Mouse (Mus musculus) liver, embryonic 16.5 days (tissue): ENCODE data around the gene Gm10570. TPM values are rescaled to one million over a fixed set of nuclear protein-coding genes. Genes with fewer than 3 reads are reported as not detected.

Experiments used
- ATAC-seq: fragments of 200-750 bp; cut with Nextera tagmentation; 2 replicates; pipeline ENCODE4 v1.8.0; 2017; ENCODE audit warnings: low read depth, mild to moderate bottlenecking, moderate number of reproducible peaks, moderate library complexity
- H3K27ac ChIP-seq: fragments of 300-500 bp; sonication (generic); 2 replicates; pipeline ENCODE4 v1.5.1; 2014; ENCODE audit warnings: mild to moderate bottlenecking, low read length
- H3K27me3 ChIP-seq: fragments of 300-500 bp; sonication (generic); 2 replicates; pipeline ENCODE4 v1.6.1; 2014; ENCODE audit warnings: low read depth, low read length, mixed read lengths; ENCODE audit not compliant: control insufficient read depth, insufficient read depth
- H3K36me3 ChIP-seq: fragments of 300-500 bp; sonication (generic); 2 replicates; pipeline ENCODE4 v1.6.1; 2014; ENCODE audit warnings: mild to moderate bottlenecking; ENCODE audit not compliant: control insufficient read depth, insufficient read depth
- H3K4me1 ChIP-seq: fragments of 300-500 bp; sonication (generic); 2 replicates; pipeline ENCODE4 v1.6.1; 2014; ENCODE audit warnings: low read depth, low read length, mixed read lengths; ENCODE audit not compliant: control insufficient read depth
- H3K4me2 ChIP-seq: fragments of 300-500 bp; sonication (generic); 2 replicates; pipeline ENCODE4 v1.6.1; 2014; ENCODE audit warnings: low read depth, low read length, mixed read lengths
- H3K4me3 ChIP-seq: fragments of 300-500 bp; sonication (generic); 2 replicates; pipeline ENCODE4 v1.5.1; 2014; ENCODE audit warnings: low read depth, mild to moderate bottlenecking, low read length
- H3K9ac ChIP-seq: fragments of 300-500 bp; sonication (generic); 2 replicates; pipeline ENCODE4 v1.6.1; 2014; ENCODE audit warnings: low read depth, low read length
- H3K9me3 ChIP-seq: fragments of 300-500 bp; sonication (generic); replicated peaks from 2 replicates; pipeline ENCODE4 v1.6.1; 2016; ENCODE audit warnings: low read length; ENCODE audit not compliant: control insufficient read depth
- WGBS: fragments of 180-500 bp; shearing (Covaris S2); extraction: QIAGEN DNeasy Blood & Tissue Kit; methylation state at CpG from one replicate; pipeline ENCODE4 v1.1.7; 2014; ENCODE audit not compliant: insufficient replicate concordance; 5-methylcytosine and 5-hydroxymethylcytosine counted together
- polyA plus RNA-seq: library from polyadenylated mRNA; unstranded; fragments of >200 nt; fragmentation: Nextera tagmentation; extraction: Ambion mirVana; gene quantifications from 2 replicates; pipeline ENCODE4 v1.2.1, GENCODE M21; 2015

The Gm10570 gene
- polyA plus RNA-seq, 1 experiment from 2014 or later, result not detected

- no peaks in the 10 kb centered on the region for H3K9me3 ChIP-seq
- H3K4me3 ChIP-seq, result no peak overlapping the region
- no peak overlapping the region for H3K27ac ChIP-seq
- 15% methylated on average over 9 of the region's 9 CpGs for WGBS
- no peaks in the 10 kb centered on the region for H3K4me1 ChIP-seq
- peaks cover 27% of the 10 kb centered on the region for H3K27me3 ChIP-seq
- H3K9ac ChIP-seq, result no peak overlapping the region
- ATAC-seq, result no peak
- H3K4me2 ChIP-seq, result no peak overlapping the region
- H3K36me3 ChIP-seq, result no peaks in the 10 kb centered on the region
Measured at GRCm38 (mm10) chr4:130283826-130284225, 24.6 kb downstream of the Gm10570 start.

DNA sequence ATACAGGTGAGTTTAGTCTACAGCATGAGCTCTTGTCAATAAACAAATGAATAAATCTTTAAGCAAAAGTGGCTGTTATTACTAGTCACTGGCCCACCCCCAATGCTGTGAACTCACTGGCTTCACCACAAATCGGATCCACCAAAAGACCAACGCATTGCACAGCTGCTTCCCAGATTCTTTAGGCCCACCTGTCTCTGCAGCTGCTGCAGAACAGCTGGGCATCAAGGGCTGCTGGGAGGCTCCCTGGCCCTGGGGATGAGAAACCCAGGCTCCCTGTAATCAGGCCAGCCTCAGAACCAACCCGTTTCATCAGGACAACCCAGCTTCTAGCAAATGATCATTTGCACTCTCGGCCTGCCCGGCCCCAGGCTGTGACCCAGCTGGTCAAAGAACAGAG, 25.6 kb downstream of the Gm10570 start:
- Histone ChIP-seq H3K27me3 (peaks cover 28% of the 10 kb centered on the region), H3K9ac (no peak overlapping the region), H3K36me3 (no peaks in the 10 kb centered on the region), H3K4me1 (no peaks in the 10 kb centered on the region), H3K4me3 (no peak overlapping the region), H3K27ac (no peak overlapping the region), H3K9me3 (no peaks in the 10 kb centered on the region), H3K4me2 (no peak overlapping the region)
- WGBS, result 55% methylated on average over 5 of the region's 5 CpGs
- ATAC-seq, result no peak

GRCm38 (mm10) chr4:130279105-130279504, 29.4 kb downstream of the Gm10570 start, which contains the start of gene Serinc2:
Serinc2 (minus strand) TSS chr4:130279205.
- H3K9ac ChIP-seq, result no peak within 1 kb of the TSS
- no peak within 1 kb of the TSS for H3K4me3 ChIP-seq
- H3K9me3 ChIP-seq, result no peaks in the 10 kb centered on the region
- H3K36me3 ChIP-seq, result no peaks in the 10 kb centered on the region
- 49% methylated on average over 2 of the region's 2 CpGs for whole genome bisulfite sequencing
- no peak within 1 kb of the TSS for H3K4me2 ChIP-seq
- H3K27me3 ChIP-seq, result peaks cover 50% of the 10 kb centered on the region
- H3K27ac ChIP-seq, result no peak within 1 kb of the TSS
- ATAC-seq, result no peak
- H3K4me1 ChIP-seq, result peaks cover 7% of the 10 kb centered on the region

GRCm38 (mm10) chr4:130276573-130277176, 31.8 kb downstream of the Gm10570 start:
- H3K4me3 ChIP-seq, result no peak overlapping the region
- H3K36me3 ChIP-seq, result no peaks in the 10 kb centered on the region
- H3K27ac ChIP-seq, result no peak overlapping the region
- no peak overlapping the region for H3K9ac ChIP-seq
- peaks cover 72% of the 10 kb centered on the region for H3K27me3 ChIP-seq
- 38% methylated on average over 7 of the region's 7 CpGs for WGBS
- H3K9me3 ChIP-seq, result no peaks in the 10 kb centered on the region
- H3K4me1 ChIP-seq, result peaks cover 7% of the 10 kb centered on the region
- H3K4me2 ChIP-seq, result no peak overlapping the region
- ATAC-seq, result no peak

DNA sequence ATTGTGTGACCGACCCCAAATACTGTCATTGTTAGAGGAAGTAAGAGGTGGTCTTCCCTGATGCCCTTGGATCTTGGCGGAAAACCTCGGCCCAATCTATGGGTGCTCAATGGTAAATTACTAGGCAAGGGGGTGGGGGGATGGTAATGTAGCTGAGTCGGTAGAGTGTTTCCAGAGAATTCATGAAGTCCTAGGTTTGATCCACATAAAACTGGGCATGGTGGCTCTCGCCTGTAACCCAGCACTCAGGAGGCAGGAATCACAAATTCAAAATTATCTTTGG, 32.7 kb downstream of the Gm10570 start:
- 39% methylated on average over 5 of the region's 5 CpGs for WGBS
- peaks cover 7% of the 10 kb centered on the region for H3K4me1 ChIP-seq
- H3K36me3 ChIP-seq, result no peaks in the 10 kb centered on the region
- H3K9ac ChIP-seq, result no peak overlapping the region
- H3K27me3 ChIP-seq, result peaks cover 75% of the 10 kb centered on the region
- H3K4me3 ChIP-seq, result no peak overlapping the region
- no peak overlapping the region for H3K4me2 ChIP-seq
- ATAC-seq, result no peak
- no peak overlapping the region for H3K27ac ChIP-seq
- no peaks in the 10 kb centered on the region for H3K9me3 ChIP-seq

- peaks cover 75% of the 10 kb centered on the region for H3K27me3 ChIP-seq
- no peak for ATAC-seq
- WGBS, result 2% methylated on average over 61 of the region's 62 CpGs
Measured at GRCm38 (mm10) chr4:130275016-130275822, 33.3 kb downstream of the Gm10570 start.

DNA sequence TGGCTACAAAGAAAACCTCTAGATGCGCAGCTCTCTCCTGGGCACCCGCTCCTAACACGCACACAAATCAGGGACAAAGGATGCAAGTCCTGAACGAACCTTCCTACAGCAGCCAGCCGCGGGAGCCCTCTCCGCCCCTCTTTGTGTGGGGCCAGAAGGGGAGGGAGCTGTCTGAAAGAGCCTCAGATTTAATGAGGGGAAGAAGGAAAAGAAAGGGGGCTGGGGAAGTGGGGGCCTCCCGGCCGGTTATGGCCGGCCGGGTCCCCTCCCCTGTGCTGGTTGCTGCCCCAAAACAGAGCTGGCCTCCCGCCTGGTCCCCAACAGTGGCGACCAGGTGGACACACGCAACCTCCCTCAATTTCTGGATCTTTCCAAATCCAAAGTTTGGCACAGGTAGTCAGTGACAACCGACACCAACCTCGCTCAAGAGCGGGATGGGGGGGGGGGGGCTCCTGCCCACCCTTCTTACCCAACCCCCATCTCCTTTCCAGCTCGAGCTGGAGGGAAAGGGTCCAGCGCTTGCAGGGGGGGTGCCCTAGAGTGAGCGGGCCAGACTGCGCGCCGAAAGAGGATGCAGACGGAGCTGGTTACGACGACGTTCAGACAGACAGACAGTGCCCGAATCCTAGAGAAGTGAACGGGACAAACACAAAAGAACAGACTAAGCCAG, 34.0 kb downstream of the Gm10570 start:
- Histone ChIP-seq H3K9ac (no peak overlapping the region), H3K4me1 (peaks cover 7% of the 10 kb centered on the region), H3K4me3 (peak overlapping the region; percentile 50), H3K27ac (no peak overlapping the region), H3K9me3 (no peaks in the 10 kb centered on the region), H3K36me3 (no peaks in the 10 kb centered on the region), H3K27me3 (peaks cover 75% of the 10 kb centered on the region), H3K4me2 (peak overlapping the region; percentile 59)
- no peak for ATAC-seq
- WGBS, result 2% methylated on average over 29 of the region's 29 CpGs

More at GRCm38 (mm10) chr4:130275016-130275822, 33.3 kb downstream of the Gm10570 start:
- Histone ChIP-seq H3K9me3 (no peaks in the 10 kb centered on the region), H3K4me3 (peak overlapping the region; percentile 50), H3K27ac (no peak overlapping the region), H3K9ac (no peak overlapping the region), H3K36me3 (no peaks in the 10 kb centered on the region), H3K4me1 (peaks cover 7% of the 10 kb centered on the region), H3K4me2 (peak overlapping the region; percentile 59)

DNA sequence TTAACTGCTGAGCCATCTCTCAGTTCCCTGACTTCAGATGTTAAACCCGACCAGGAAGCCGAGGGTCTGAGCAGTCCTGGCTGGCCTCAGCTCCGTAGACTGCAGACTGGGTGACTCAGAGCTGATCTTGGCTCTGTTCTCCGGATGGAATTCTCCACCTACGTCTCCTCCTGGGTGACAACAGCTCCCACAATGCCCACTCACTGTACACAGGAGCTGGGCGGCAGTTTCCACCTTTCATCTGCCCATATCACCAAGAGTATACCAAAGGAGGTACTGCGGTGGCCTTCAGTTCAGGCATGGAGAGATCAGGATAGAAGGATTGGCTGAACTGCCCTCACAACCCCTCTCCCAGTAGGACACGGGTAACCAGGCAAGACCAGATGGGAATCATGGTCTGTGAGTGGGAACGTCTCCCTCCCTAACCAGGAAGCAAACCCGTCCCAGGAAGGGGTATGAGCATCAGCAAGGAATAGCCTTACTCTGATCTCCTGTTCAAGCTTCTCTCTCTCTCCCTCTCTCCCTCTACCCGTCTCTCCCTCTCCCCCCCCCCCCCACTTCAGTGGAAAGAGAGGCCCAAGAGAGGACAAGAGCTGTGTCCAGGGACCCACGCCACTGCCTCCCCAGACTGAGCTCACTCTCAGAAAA, 34.7 kb downstream of the Gm10570 start:
- H3K9ac ChIP-seq, result no peak overlapping the region
- H3K4me2 ChIP-seq, result no peak overlapping the region
- WGBS, result 12% methylated on average over 11 of the region's 12 CpGs

More for the DNA sequence above, 34.7 kb downstream of the Gm10570 start:
- Histone ChIP-seq H3K9me3 (no peaks in the 10 kb centered on the region), H3K36me3 (no peaks in the 10 kb centered on the region), H3K27me3 (peaks cover 69% of the 10 kb centered on the region), H3K4me1 (peaks cover 7% of the 10 kb centered on the region), H3K27ac (no peak overlapping the region), H3K4me3 (no peak overlapping the region)
- no peak for ATAC-seq
